12 mouse cellular contexts compared by ENCODE assay signal in the genomic region with DNA sequence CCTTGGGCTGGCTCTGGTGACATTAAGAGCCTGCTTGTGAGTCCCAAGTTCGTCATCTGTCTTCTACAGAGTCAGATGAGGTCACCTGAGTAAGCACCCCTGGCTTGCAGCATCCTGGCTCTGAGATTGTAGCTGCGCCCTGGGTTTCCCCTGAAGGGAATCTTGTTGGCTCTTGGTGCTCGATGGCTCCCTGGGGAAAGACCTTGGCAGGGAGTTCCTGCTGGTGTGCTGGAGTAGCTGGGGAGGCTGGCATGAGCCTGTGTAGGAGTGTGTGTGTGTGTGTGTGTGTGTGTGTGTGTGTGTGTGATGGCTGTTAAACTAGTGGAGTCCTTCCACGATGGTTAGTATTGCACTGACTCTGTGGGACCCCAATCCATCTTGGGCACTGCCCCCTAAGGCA.
DNase-seq lines count a peak whose midpoint lies in the region; ATAC-seq lines count a peak whose summit lies in the region.
"Had no signal": no experiment of that assay in that cellular context is flagged by ENCODE, and none has a peak within 500 bp of the region (broad histone marks: within the 10 kb centered on the region; RNA-seq: fewer than 3 reads in every experiment).

No protein-coding gene starts in this region.

- H3K27me3 ChIP-seq in forebrain, embryonic 14.5 days (replicated peaks; ENCODE audit: control insufficient read depth, insufficient read depth, low read length), result peaks cover 3% of the 10 kb centered on the region; the same call in 1 of the 2 replicates
- H3K27me3 ChIP-seq in forebrain, embryonic 11.5 days (ENCODE audit: control insufficient read depth, insufficient read depth, low read length), result peaks cover 8% of the 10 kb centered on the region; the same call in 1 of the 2 replicates
- H3K27me3 ChIP-seq in liver, embryonic 15.5 days, result peaks cover 9% of the 10 kb centered on the region; the same call in 1 of the 2 replicates
- H3K27me3 ChIP-seq in liver, embryonic 11.5 days (replicated peaks; ENCODE audit: control insufficient read depth, insufficient read depth, low read length), result peaks cover 5% of the 10 kb centered on the region; the same call in 1 of the 2 replicates
- H3K27me3 ChIP-seq in limb, embryonic 10.5 days (ENCODE audit: low read depth, poor library complexity, severe bottlenecking), result peaks cover 28% of the 10 kb centered on the region

- peak overlapping the region; percentile 39; the same call in 1 of the 2 replicates for H3K27ac ChIP-seq in forebrain, embryonic 14.5 days (ENCODE audit: low read depth, low read length)
- no peak overlapping the region for H3K27ac ChIP-seq in forebrain, embryonic 11.5 days (ENCODE audit: low read depth, low read length)
- H3K27ac ChIP-seq in liver, embryonic 15.5 days (replicated peaks), result peak overlapping the region; percentile 71
- no peak overlapping the region for H3K27ac ChIP-seq in liver, embryonic 11.5 days (ENCODE audit: low read depth, low read length)
- peak overlapping the region; percentile 42 for H3K27ac ChIP-seq in limb, embryonic 10.5 days

- H3K36me3 ChIP-seq in forebrain, embryonic 14.5 days (ENCODE audit: control insufficient read depth, insufficient read depth, low read length), result no peaks in the 10 kb centered on the region
- H3K36me3 ChIP-seq in forebrain, embryonic 11.5 days (ENCODE audit: control insufficient read depth, insufficient read depth, low read length), result no peaks in the 10 kb centered on the region
- H3K36me3 ChIP-seq in liver, embryonic 15.5 days (replicated peaks), result no peaks in the 10 kb centered on the region
- H3K36me3 ChIP-seq in liver, embryonic 11.5 days (ENCODE audit: control insufficient read depth, insufficient read depth, low read length), result no peaks in the 10 kb centered on the region
- H3K36me3 ChIP-seq in limb, embryonic 10.5 days, result no peaks in the 10 kb centered on the region

- no peak overlapping the region for H3K9ac ChIP-seq in forebrain, embryonic 14.5 days (ENCODE audit: low read length)
- H3K9ac ChIP-seq in forebrain, embryonic 11.5 days (ENCODE audit: low read length), result no peak overlapping the region
- peak overlapping the region; percentile 5; the same call in 1 of the 2 replicates for H3K9ac ChIP-seq in liver, embryonic 15.5 days
- H3K9ac ChIP-seq in liver, embryonic 11.5 days (ENCODE audit: low read depth, low read length), result no peak overlapping the region

- no peak overlapping the region for H3K4me3 ChIP-seq in forebrain, embryonic 14.5 days (ENCODE audit: low read depth, low read length)
- H3K4me3 ChIP-seq in forebrain, embryonic 11.5 days (ENCODE audit: low read depth, low read length), result no peak overlapping the region
- no peak overlapping the region for H3K4me3 ChIP-seq in liver, embryonic 15.5 days (replicated peaks)
- no peak overlapping the region for H3K4me3 ChIP-seq in liver, embryonic 11.5 days (ENCODE audit: low read depth, low read length)
- H3K4me3 ChIP-seq in limb, embryonic 10.5 days, result no peak overlapping the region

- no peak for ATAC-seq in forebrain, embryonic 14.5 days
- ATAC-seq in forebrain, embryonic 11.5 days (replicated peaks; ENCODE audit: low FRiP score), result no peak
- no peak for ATAC-seq in liver, embryonic 15.5 days (ENCODE audit: insufficient read depth)
- ATAC-seq in liver, embryonic 11.5 days (replicated peaks; ENCODE audit: low FRiP score), result no peak

- WGBS in forebrain, embryonic 14.5 days, result 53% methylated on average over 4 of the region's 4 CpGs
- WGBS in forebrain, embryonic 11.5 days, result 41% methylated on average over 4 of the region's 4 CpGs
- 59% methylated on average over 4 of the region's 4 CpGs for WGBS in liver, embryonic 15.5 days (ENCODE audit: insufficient replicate concordance)
- 46% methylated on average over 4 of the region's 4 CpGs for WGBS in liver, embryonic 11.5 days
- 43% methylated on average over 4 of the region's 4 CpGs for WGBS in limb, embryonic 10.5 days

- H3K9me3 ChIP-seq in forebrain, embryonic 14.5 days (replicated peaks; ENCODE audit: control insufficient read depth, low read length), result no peaks in the 10 kb centered on the region
- no peaks in the 10 kb centered on the region for H3K9me3 ChIP-seq in forebrain, embryonic 11.5 days (ENCODE audit: control insufficient read depth, low read length)
- no peaks in the 10 kb centered on the region for H3K9me3 ChIP-seq in liver, embryonic 15.5 days (replicated peaks)
- no peaks in the 10 kb centered on the region for H3K9me3 ChIP-seq in liver, embryonic 11.5 days (ENCODE audit: control insufficient read depth, low read length)
- H3K9me3 ChIP-seq in limb, embryonic 10.5 days (replicated peaks), result no peaks in the 10 kb centered on the region

- peaks cover 28% of the 10 kb centered on the region for H3K4me1 ChIP-seq in forebrain, embryonic 14.5 days (ENCODE audit: control insufficient read depth, insufficient read depth, low read length)
- H3K4me1 ChIP-seq in forebrain, embryonic 11.5 days (replicated peaks; ENCODE audit: control insufficient read depth, insufficient read depth, low read length), result peaks cover 8% of the 10 kb centered on the region
- H3K4me1 ChIP-seq in liver, embryonic 15.5 days (replicated peaks), result peaks cover 40% of the 10 kb centered on the region
- H3K4me1 ChIP-seq in liver, embryonic 11.5 days (replicated peaks; ENCODE audit: control insufficient read depth, insufficient read depth, low read length), result peaks cover 21% of the 10 kb centered on the region
- H3K4me1 ChIP-seq in limb, embryonic 10.5 days, result peaks cover 61% of the 10 kb centered on the region

- H3K4me2 ChIP-seq in forebrain, embryonic 14.5 days (ENCODE audit: low read length), result no peak overlapping the region
- H3K4me2 ChIP-seq in forebrain, embryonic 11.5 days (ENCODE audit: low read depth, low read length, severe bottlenecking), result no peak overlapping the region
- no peak overlapping the region for H3K4me2 ChIP-seq in liver, embryonic 15.5 days
- H3K4me2 ChIP-seq in liver, embryonic 11.5 days, result no peak overlapping the region

- DNase-seq in forebrain, embryonic 14.5 days (ENCODE audit: low spot score), result peak; percentile 45
- DNase-seq in forebrain, embryonic 11.5 days (ENCODE audit: low spot score), result no peak
- no peak for DNase-seq in liver, embryonic 11.5 days (ENCODE audit: low spot score)
- peak; percentile 50 to 64 for DNase-seq in adrenal gland, postnatal 36 days
- no peak for DNase-seq in limb, embryonic 10.5 days (ENCODE audit: low spot score)
- DNase-seq in spleen, postnatal 36 days (ENCODE audit: low spot score in 2 of 2), result no peak
- no peak for DNase-seq in cerebellum, postnatal 4 days (ENCODE audit: low spot score in 2 of 2)
- DNase-seq: cerebellum, adult 8-10 months; liver; lung, postnatal 36 days; midbrain, embryonic 14.5 days had no signal

Comparison
In these comparisons a context has a peak if more than half of its experiments do, and no peak if none do; other contexts are left out.
1. DNase-seq: peak in forebrain, embryonic 14.5 days (single experiment) and adrenal gland, postnatal 36 days (2 of 2); none in forebrain, embryonic 11.5 days (single experiment), liver, embryonic 11.5 days (single experiment), limb, embryonic 10.5 days (single experiment), spleen, postnatal 36 days (0 of 2) and cerebellum, postnatal 4 days (0 of 2).
2. H3K27ac ChIP-seq: peak in forebrain, embryonic 14.5 days (single experiment), liver, embryonic 15.5 days (single experiment) and limb, embryonic 10.5 days (single experiment); none in forebrain, embryonic 11.5 days (single experiment) and liver, embryonic 11.5 days (single experiment).